Mouse (Mus musculus) adrenal gland, adult (tissue): ENCODE data around the gene Rpusd4.

Experiments used
- DNase-seq, 2 experiments: peaks; one replicate each; pipeline ENCODE4 v3.0.0; 2022 to 2023; ENCODE audit warnings: low spot score in 1 of 2; ENCODE audit not compliant: inconsistent age in 2 of 2

The Rpusd4 gene

GRCm38 (mm10) chr9:35267146-35267975 lies at the start of gene Rpusd4, which contains the start of gene Fam118b:
Gene Rpusd4 (plus strand): TSS chr9:35267865.
Gene Fam118b (minus strand): TSS chr9:35267805.
- DNase-seq: peak; percentile 93 to 96

- DNase-seq: no peak
Measured at GRCm38 (mm10) chr9:35217963-35218362, 49.7 kb upstream of the Rpusd4 start.

GRCm38 (mm10) chr9:35223466-35223865 lies 44.2 kb upstream of the Rpusd4 start:
- DNase-seq: no peak

GRCm38 (mm10) chr9:35228671-35229070 lies 39.0 kb upstream of the Rpusd4 start:
- no peak for DNase-seq

GRCm38 (mm10) chr9:35235996-35236395 lies 31.7 kb upstream of the Rpusd4 start:
- DNase-seq: no peak

GRCm38 (mm10) chr9:35238371-35238770 lies 29.3 kb upstream of the Rpusd4 start:
- no peak for DNase-seq

- no peak for DNase-seq
Measured at GRCm38 (mm10) chr9:35238915-35239571, 28.6 kb upstream of the Rpusd4 start.

GRCm38 (mm10) chr9:35239734-35240133 lies 27.9 kb upstream of the Rpusd4 start:
- no peak for DNase-seq

- no peak for DNase-seq
Measured at GRCm38 (mm10) chr9:35247405-35247804, 20.3 kb upstream of the Rpusd4 start.

- DNase-seq: no peak
Measured at GRCm38 (mm10) chr9:35249476-35249875, 18.2 kb upstream of the Rpusd4 start.

GRCm38 (mm10) chr9:35257365-35257764 lies 10.3 kb upstream of the Rpusd4 start:
- no peak for DNase-seq

- DNase-seq: no peak
Measured at GRCm38 (mm10) chr9:35262418-35262817, 5.2 kb upstream of the Rpusd4 start.

- DNase-seq: no peak
Measured at GRCm38 (mm10) chr9:35263431-35263830, 4.2 kb upstream of the Rpusd4 start.

GRCm38 (mm10) chr9:35264509-35264908 lies 3.2 kb upstream of the Rpusd4 start:
- DNase-seq: no peak

GRCm38 (mm10) chr9:35267976-35268715 lies 481 bp downstream of the Rpusd4 start:
- no peak for DNase-seq

- no peak for DNase-seq
Measured at GRCm38 (mm10) chr9:35277855-35278365, 10.2 kb downstream of the Rpusd4 start.

- no peak for DNase-seq
Measured at GRCm38 (mm10) chr9:35278451-35278850, 10.8 kb downstream of the Rpusd4 start.

GRCm38 (mm10) chr9:35282006-35282850 lies 14.6 kb downstream of the Rpusd4 start:
- peak; percentile 39 to 86 for DNase-seq

- no peak for DNase-seq
Measured at GRCm38 (mm10) chr9:35282851-35283200, 15.2 kb downstream of the Rpusd4 start.

- DNase-seq: no peak
Measured at GRCm38 (mm10) chr9:35283415-35284069, 15.9 kb downstream of the Rpusd4 start.
